Mouse (Mus musculus): ENCODE data around the gene E2f7. TPM values are rescaled to one million over a fixed set of nuclear protein-coding genes. Genes with fewer than 3 reads are reported as not detected.

Gene E2f7
- polyA plus RNA-seq, 1 experiment from 2014 or later = 8.3 TPM

- H3K27ac ChIP-seq (ENCODE audit: low read depth, low read length) = no peak overlapping the region
- H3K4me2 ChIP-seq (ENCODE audit: low read length) = no peak overlapping the region
- H3K4me3 ChIP-seq (ENCODE audit: low read depth, low read length) = no peak overlapping the region
- H3K9me3 ChIP-seq (replicated peaks; ENCODE audit: control insufficient read depth, low read length) = no peaks in the 10 kb centered on the region
- 89% methylated on average over 8 of the region's 8 CpGs for WGBS
- ATAC-seq = no peak
- H3K4me1 ChIP-seq (ENCODE audit: control insufficient read depth, insufficient read depth, low read length) = no peaks in the 10 kb centered on the region
- no peaks in the 10 kb centered on the region for H3K27me3 ChIP-seq (replicated peaks; ENCODE audit: control insufficient read depth, insufficient read depth, low read length)
- no peak for DNase-seq (ENCODE audit: low spot score)
- H3K9ac ChIP-seq (ENCODE audit: low read length) = no peak overlapping the region
- H3K36me3 ChIP-seq (ENCODE audit: control insufficient read depth, insufficient read depth, low read length) = no peaks in the 10 kb centered on the region
Measured at GRCm38 (mm10) chr10:110793150-110793787, 48.0 kb downstream of the E2f7 start.

- no peaks in the 10 kb centered on the region for H3K9me3 ChIP-seq (replicated peaks; ENCODE audit: control insufficient read depth, low read length)
- ATAC-seq (peak; percentile 76), DNase-seq (ENCODE audit: low spot score) (peak; percentile 83)
- no peaks in the 10 kb centered on the region for H3K36me3 ChIP-seq (ENCODE audit: control insufficient read depth, insufficient read depth, low read length)
- peak overlapping the region; percentile 39 for H3K4me2 ChIP-seq (ENCODE audit: low read length)
- H3K4me3 ChIP-seq (ENCODE audit: low read depth, low read length) = no peak overlapping the region
- 9% methylated on average over 12 of the region's 12 CpGs for WGBS
- no peak overlapping the region for H3K27ac ChIP-seq (ENCODE audit: low read depth, low read length)
- H3K9ac ChIP-seq (ENCODE audit: low read length) = no peak overlapping the region
- H3K27me3 ChIP-seq (replicated peaks; ENCODE audit: control insufficient read depth, insufficient read depth, low read length) = no peaks in the 10 kb centered on the region
- H3K4me1 ChIP-seq (ENCODE audit: control insufficient read depth, insufficient read depth, low read length) = no peaks in the 10 kb centered on the region
Measured at GRCm38 (mm10) chr10:110794564-110795205, 49.4 kb downstream of the E2f7 start.

- H3K27ac ChIP-seq (ENCODE audit: low read depth, low read length) = no peak overlapping the region
- H3K27me3 ChIP-seq (replicated peaks; ENCODE audit: control insufficient read depth, insufficient read depth, low read length) = no peaks in the 10 kb centered on the region
- peak overlapping the region; percentile 39 for H3K4me2 ChIP-seq (ENCODE audit: low read length)
- H3K4me3 ChIP-seq (ENCODE audit: low read depth, low read length) = no peak overlapping the region
- DNase-seq (ENCODE audit: low spot score) (peak; percentile 4), ATAC-seq (peak; percentile 42)
- H3K9ac ChIP-seq (ENCODE audit: low read length) = no peak overlapping the region
- no peaks in the 10 kb centered on the region for H3K36me3 ChIP-seq (ENCODE audit: control insufficient read depth, insufficient read depth, low read length)
- no peaks in the 10 kb centered on the region for H3K4me1 ChIP-seq (ENCODE audit: control insufficient read depth, insufficient read depth, low read length)
- H3K9me3 ChIP-seq (replicated peaks; ENCODE audit: control insufficient read depth, low read length) = no peaks in the 10 kb centered on the region
- 59% methylated on average over 9 of the region's 9 CpGs for WGBS
Measured at GRCm38 (mm10) chr10:110795206-110795796, 50.1 kb downstream of the E2f7 start.

GRCm38 (mm10) chr10:110801296-110801695, 56.1 kb downstream of the E2f7 start:
- ATAC-seq = no peak
- H3K4me1 ChIP-seq (ENCODE audit: control insufficient read depth, insufficient read depth, low read length) = no peaks in the 10 kb centered on the region

GRCm38 (mm10) chr10:110804279-110805024, 59.2 kb downstream of the E2f7 start:
- Histone ChIP-seq H3K36me3 (ENCODE audit: control insufficient read depth, insufficient read depth, low read length) (no peaks in the 10 kb centered on the region), H3K4me3 (ENCODE audit: low read depth, low read length) (no peak overlapping the region), H3K9me3 (replicated peaks; ENCODE audit: control insufficient read depth, low read length) (no peaks in the 10 kb centered on the region), H3K27me3 (replicated peaks; ENCODE audit: control insufficient read depth, insufficient read depth, low read length) (no peaks in the 10 kb centered on the region), H3K4me2 (ENCODE audit: low read length) (no peak overlapping the region), H3K27ac (ENCODE audit: low read depth, low read length) (no peak overlapping the region), H3K4me1 (ENCODE audit: control insufficient read depth, insufficient read depth, low read length) (no peaks in the 10 kb centered on the region), H3K9ac (ENCODE audit: low read length) (no peak overlapping the region)
- ATAC-seq = no peak
- DNase-seq (ENCODE audit: low spot score) = peak; percentile 7
- WGBS = 78% methylated on average over 11 of the region's 11 CpGs

More at GRCm38 (mm10) chr10:110801296-110801695, 56.1 kb downstream of the E2f7 start:
- 80% methylated on average over 3 of the region's 3 CpGs for WGBS
- H3K9me3 ChIP-seq (replicated peaks; ENCODE audit: control insufficient read depth, low read length) = no peaks in the 10 kb centered on the region
- H3K4me3 ChIP-seq (ENCODE audit: low read depth, low read length) = no peak overlapping the region
- H3K4me2 ChIP-seq (ENCODE audit: low read length) = no peak overlapping the region
- no peaks in the 10 kb centered on the region for H3K27me3 ChIP-seq (replicated peaks; ENCODE audit: control insufficient read depth, insufficient read depth, low read length)
- DNase-seq (ENCODE audit: low spot score) = no peak
- no peak overlapping the region for H3K27ac ChIP-seq (ENCODE audit: low read depth, low read length)
- no peak overlapping the region for H3K9ac ChIP-seq (ENCODE audit: low read length)
- H3K36me3 ChIP-seq (ENCODE audit: control insufficient read depth, insufficient read depth, low read length) = no peaks in the 10 kb centered on the region

GRCm38 (mm10) chr10:110805025-110805740, 59.9 kb downstream of the E2f7 start:
- Histone ChIP-seq H3K36me3 (ENCODE audit: control insufficient read depth, insufficient read depth, low read length) (no peaks in the 10 kb centered on the region), H3K9ac (ENCODE audit: low read length) (no peak overlapping the region), H3K27ac (ENCODE audit: low read depth, low read length) (no peak overlapping the region), H3K9me3 (replicated peaks; ENCODE audit: control insufficient read depth, low read length) (no peaks in the 10 kb centered on the region), H3K4me3 (ENCODE audit: low read depth, low read length) (no peak overlapping the region), H3K4me1 (ENCODE audit: control insufficient read depth, insufficient read depth, low read length) (no peaks in the 10 kb centered on the region), H3K27me3 (replicated peaks; ENCODE audit: control insufficient read depth, insufficient read depth, low read length) (no peaks in the 10 kb centered on the region), H3K4me2 (ENCODE audit: low read length) (no peak overlapping the region)
- 88% methylated on average over 5 of the region's 5 CpGs for WGBS
- no peak for DNase-seq (ENCODE audit: low spot score)
- ATAC-seq = no peak

- Histone ChIP-seq H3K9me3 (replicated peaks; ENCODE audit: control insufficient read depth, low read length) (no peaks in the 10 kb centered on the region), H3K4me3 (ENCODE audit: low read depth, low read length) (no peak overlapping the region), H3K4me2 (ENCODE audit: low read length) (no peak overlapping the region), H3K36me3 (ENCODE audit: control insufficient read depth, insufficient read depth, low read length) (no peaks in the 10 kb centered on the region), H3K27me3 (replicated peaks; ENCODE audit: control insufficient read depth, insufficient read depth, low read length) (no peaks in the 10 kb centered on the region), H3K9ac (ENCODE audit: low read length) (no peak overlapping the region), H3K4me1 (ENCODE audit: control insufficient read depth, insufficient read depth, low read length) (no peaks in the 10 kb centered on the region), H3K27ac (ENCODE audit: low read depth, low read length) (no peak overlapping the region)
- ATAC-seq = no peak
- 93% methylated on average over 8 of the region's 8 CpGs for WGBS
- DNase-seq (ENCODE audit: low spot score) = no peak
Measured at GRCm38 (mm10) chr10:110806471-110806870, 61.2 kb downstream of the E2f7 start.

- no peak overlapping the region for H3K4me2 ChIP-seq (ENCODE audit: low read length)
- peaks cover 4% of the 10 kb centered on the region; the same call in 1 of the 2 replicates for H3K4me1 ChIP-seq (ENCODE audit: control insufficient read depth, insufficient read depth, low read length)
- ATAC-seq = no peak
- H3K9ac ChIP-seq (ENCODE audit: low read length) = no peak overlapping the region
- H3K36me3 ChIP-seq (ENCODE audit: control insufficient read depth, insufficient read depth, low read length) = no peaks in the 10 kb centered on the region
- no peaks in the 10 kb centered on the region for H3K27me3 ChIP-seq (replicated peaks; ENCODE audit: control insufficient read depth, insufficient read depth, low read length)
- 38% methylated on average over 2 of the region's 2 CpGs for WGBS
- H3K9me3 ChIP-seq (replicated peaks; ENCODE audit: control insufficient read depth, low read length) = no peaks in the 10 kb centered on the region
- no peak overlapping the region for H3K4me3 ChIP-seq (ENCODE audit: low read depth, low read length)
- no peak overlapping the region for H3K27ac ChIP-seq (ENCODE audit: low read depth, low read length)
- no peak for DNase-seq (ENCODE audit: low spot score)
Measured at GRCm38 (mm10) chr10:110810528-110810927, 65.3 kb downstream of the E2f7 start.
